Mouse (Mus musculus) midbrain, embryonic 13.5 days (tissue): ENCODE results near the gene Zfp454. TPM values are rescaled to one million over a fixed set of nuclear protein-coding genes. Genes with fewer than 3 reads are reported as not detected.
A peak's percentile ranks its signal among the peaks of the same experiment; 100 is the strongest.

ENCODE experiments used
- ATAC-seq: fragments of 200-750 bp; cut with Nextera tagmentation; 2 replicates; pipeline ENCODE4 v1.8.0; 2017; ENCODE audit warnings: mild to moderate bottlenecking, moderate TSS enrichment, moderate library complexity
- H3K27ac ChIP-seq: fragments of 300-500 bp; sonication (generic); 2 replicates; pipeline ENCODE4 v1.5.1; 2015; ENCODE audit warnings: inconsistent platforms, mild to moderate bottlenecking, moderate library complexity
- H3K27me3 ChIP-seq: fragments of 300-500 bp; sonication (generic); 2 replicates; pipeline ENCODE4 v1.6.1; 2015; ENCODE audit warnings: mild to moderate bottlenecking, inconsistent platforms
- H3K36me3 ChIP-seq: fragments of 300-500 bp; sonication (generic); 2 replicates; pipeline ENCODE4 v1.6.1; 2015; ENCODE audit warnings: mild to moderate bottlenecking, inconsistent platforms
- H3K4me1 ChIP-seq: fragments of 300-500 bp; sonication (generic); replicated peaks from 2 replicates; pipeline ENCODE4 v1.6.1; 2015; ENCODE audit warnings: inconsistent platforms
- H3K4me2 ChIP-seq: fragments of 300-500 bp; sonication (generic); replicated peaks from 2 replicates; pipeline ENCODE4 v1.6.1; 2015; ENCODE audit warnings: moderate library complexity, mild to moderate bottlenecking, inconsistent platforms
- H3K4me3 ChIP-seq: fragments of 300-500 bp; sonication (generic); replicated peaks from 2 replicates; pipeline ENCODE4 v1.5.1; 2015; ENCODE audit warnings: mild to moderate bottlenecking, inconsistent platforms
- H3K9ac ChIP-seq: fragments of 300-500 bp; sonication (generic); replicated peaks from 2 replicates; pipeline ENCODE4 v1.6.1; 2015; ENCODE audit warnings: mild to moderate bottlenecking, inconsistent platforms
- H3K9me3 ChIP-seq: fragments of 300-500 bp; sonication (generic); 2 replicates; pipeline ENCODE4 v1.6.1; 2016; ENCODE audit warnings: mild to moderate bottlenecking, inconsistent platforms
- WGBS: fragments of 180-500 bp; shearing (Covaris S2); methylation state at CpG from one replicate; pipeline ENCODE4 v1.1.7; 2015; 5-methylcytosine and 5-hydroxymethylcytosine counted together
- polyA plus RNA-seq: library from polyadenylated mRNA; unstranded; fragments of >200 nt; fragmentation: Nextera tagmentation; extraction: Ambion mirVana; gene quantifications from 2 replicates; pipeline ENCODE4 v1.2.1, GENCODE M21; 2015

The Zfp454 gene
- polyA plus RNA-seq: 16.7 TPM in 2 replicates

GRCm38 (mm10) chr11:50887390-50888128, at the start of gene Zfp454:
Gene Zfp454 (minus strand): TSS chr11:50887651.
- Histone ChIP-seq H3K4me3 (peak within 1 kb of the TSS; percentile 52), H3K36me3 (peaks cover 29% of the 10 kb centered on the region), H3K27me3 (no peaks in the 10 kb centered on the region), H3K9me3 (peaks cover 8% of the 10 kb centered on the region; the same call in 1 of the 2 replicates), H3K4me1 (peaks cover 21% of the 10 kb centered on the region), H3K9ac (peak within 1 kb of the TSS; percentile 76), H3K4me2 (peak within 1 kb of the TSS; percentile 68), H3K27ac (peak within 1 kb of the TSS; percentile 79)
- ATAC-seq: peak; percentile 97
- WGBS: 6% methylated on average over 26 of the region's 26 CpGs

- Histone ChIP-seq H3K4me1 (peaks cover 12% of the 10 kb centered on the region), H3K4me3 (peak overlapping the region; percentile 60), H3K4me2 (peak overlapping the region; percentile 85), H3K36me3 (no peaks in the 10 kb centered on the region), H3K9me3 (no peaks in the 10 kb centered on the region), H3K27ac (peak overlapping the region; percentile 49), H3K27me3 (no peaks in the 10 kb centered on the region), H3K9ac (no peak overlapping the region)
- 71% methylated on average over 1 of the region's 1 CpGs for WGBS
- ATAC-seq: peak; percentile 66
Measured at GRCm38 (mm10) chr11:50932040-50932439, 44.6 kb upstream of the Zfp454 start.

- Histone ChIP-seq H3K9ac (peak within 1 kb of the TSS; percentile 74), H3K36me3 (no peaks in the 10 kb centered on the region), H3K4me2 (peak within 1 kb of the TSS; percentile 85), H3K27ac (peak within 1 kb of the TSS; percentile 79), H3K4me1 (peaks cover 12% of the 10 kb centered on the region), H3K4me3 (peak within 1 kb of the TSS; percentile 60), H3K27me3 (no peaks in the 10 kb centered on the region), H3K9me3 (no peaks in the 10 kb centered on the region)
- WGBS: under 1% methylated on average over 18 of the region's 18 CpGs
- ATAC-seq: peak; percentile 96
Measured at GRCm38 (mm10) chr11:50931451-50931866, 44.0 kb upstream of the Zfp454 start, which contains the start of gene Zfp354b. Gene Zfp354b (minus strand): TSS chr11:50931633.

- peak overlapping the region; percentile 60 for H3K4me3 ChIP-seq
- no peaks in the 10 kb centered on the region for H3K27me3 ChIP-seq
- H3K4me2 ChIP-seq: peak overlapping the region; percentile 85
- peaks cover 12% of the 10 kb centered on the region for H3K4me1 ChIP-seq
- WGBS: 4% methylated on average over 16 of the region's 16 CpGs
- peak overlapping the region; percentile 79 for H3K27ac ChIP-seq
- peak overlapping the region; percentile 74 for H3K9ac ChIP-seq
- H3K36me3 ChIP-seq: no peaks in the 10 kb centered on the region
- no peaks in the 10 kb centered on the region for H3K9me3 ChIP-seq
- ATAC-seq: peak; percentile 75
Measured at GRCm38 (mm10) chr11:50931021-50931420, 43.6 kb upstream of the Zfp454 start.

GRCm38 (mm10) chr11:50930469-50931014, 43.1 kb upstream of the Zfp454 start:
- H3K4me3 ChIP-seq: peak overlapping the region; percentile 60
- no peaks in the 10 kb centered on the region for H3K36me3 ChIP-seq
- H3K27ac ChIP-seq: peak overlapping the region; percentile 79; the same call in 1 of the 2 replicates
- H3K27me3 ChIP-seq: no peaks in the 10 kb centered on the region
- no peaks in the 10 kb centered on the region for H3K9me3 ChIP-seq
- 29% methylated on average over 14 of the region's 14 CpGs for WGBS
- ATAC-seq: no peak
- H3K4me2 ChIP-seq: peak overlapping the region; percentile 85
- peaks cover 12% of the 10 kb centered on the region for H3K4me1 ChIP-seq
- peak overlapping the region; percentile 74 for H3K9ac ChIP-seq

- peaks cover 22% of the 10 kb centered on the region for H3K9me3 ChIP-seq
- H3K36me3 ChIP-seq: peaks cover 35% of the 10 kb centered on the region
- H3K9ac ChIP-seq: peak within 1 kb of the TSS; percentile 93
- under 1% methylated on average over 47 of the region's 47 CpGs for WGBS
- H3K4me1 ChIP-seq: peaks cover 14% of the 10 kb centered on the region
- peak within 1 kb of the TSS; percentile 75 for H3K4me3 ChIP-seq
- peak within 1 kb of the TSS; percentile 51 for H3K4me2 ChIP-seq
- no peaks in the 10 kb centered on the region for H3K27me3 ChIP-seq
- peak; percentile 99 for ATAC-seq
- peak within 1 kb of the TSS; percentile 87 for H3K27ac ChIP-seq
Measured at GRCm38 (mm10) chr11:50915671-50916320, 28.3 kb upstream of the Zfp454 start, which contains the start of gene Zfp2. Gene Zfp2 (minus strand): TSS chr11:50916165.

- H3K4me1 ChIP-seq: peaks cover 14% of the 10 kb centered on the region
- no peak overlapping the region for H3K9ac ChIP-seq
- no peak overlapping the region for H3K27ac ChIP-seq
- H3K27me3 ChIP-seq: no peaks in the 10 kb centered on the region
- peaks cover 48% of the 10 kb centered on the region for H3K36me3 ChIP-seq
- 96% methylated on average over 3 of the region's 3 CpGs for WGBS
- ATAC-seq: no peak
- H3K9me3 ChIP-seq: peaks cover 27% of the 10 kb centered on the region
- H3K4me3 ChIP-seq: peak overlapping the region; percentile 75; the same call in 1 of the 2 replicates
- H3K4me2 ChIP-seq: no peak overlapping the region; the same call in 1 of the 2 replicates
Measured at GRCm38 (mm10) chr11:50914461-50914860, 27.0 kb upstream of the Zfp454 start.

GRCm38 (mm10) chr11:50913301-50913700, 25.9 kb upstream of the Zfp454 start:
- 92% methylated on average over 1 of the region's 1 CpGs for WGBS
- Histone ChIP-seq H3K9ac (no peak overlapping the region), H3K27me3 (no peaks in the 10 kb centered on the region), H3K36me3 (peaks cover 60% of the 10 kb centered on the region), H3K4me2 (no peak overlapping the region), H3K27ac (no peak overlapping the region), H3K4me1 (peaks cover 14% of the 10 kb centered on the region), H3K4me3 (no peak overlapping the region), H3K9me3 (peaks cover 27% of the 10 kb centered on the region)
- ATAC-seq: no peak

GRCm38 (mm10) chr11:50908136-50908535, 20.7 kb upstream of the Zfp454 start:
- peaks cover 96% of the 10 kb centered on the region for H3K36me3 ChIP-seq
- WGBS: 89% methylated on average over 5 of the region's 5 CpGs
- H3K4me2 ChIP-seq: no peak overlapping the region
- no peak overlapping the region for H3K4me3 ChIP-seq
- H3K27ac ChIP-seq: no peak overlapping the region
- H3K27me3 ChIP-seq: no peaks in the 10 kb centered on the region
- H3K9ac ChIP-seq: no peak overlapping the region
- ATAC-seq: no peak
- H3K4me1 ChIP-seq: no peaks in the 10 kb centered on the region
- H3K9me3 ChIP-seq: peaks cover 68% of the 10 kb centered on the region

GRCm38 (mm10) chr11:50897359-50897758, 9.9 kb upstream of the Zfp454 start:
- Histone ChIP-seq H3K36me3 (peaks cover 66% of the 10 kb centered on the region), H3K27me3 (no peaks in the 10 kb centered on the region), H3K27ac (no peak overlapping the region), H3K9me3 (peaks cover 66% of the 10 kb centered on the region), H3K9ac (no peak overlapping the region), H3K4me1 (no peaks in the 10 kb centered on the region), H3K4me2 (no peak overlapping the region), H3K4me3 (no peak overlapping the region)
- 80% methylated on average over 1 of the region's 1 CpGs for WGBS
- no peak for ATAC-seq

GRCm38 (mm10) chr11:50892441-50892840, 5.0 kb upstream of the Zfp454 start:
- H3K27me3 ChIP-seq: no peaks in the 10 kb centered on the region
- no peak overlapping the region for H3K4me3 ChIP-seq
- H3K36me3 ChIP-seq: peaks cover 21% of the 10 kb centered on the region
- no peak overlapping the region for H3K27ac ChIP-seq
- H3K4me2 ChIP-seq: no peak overlapping the region
- H3K4me1 ChIP-seq: peaks cover 3% of the 10 kb centered on the region; the same call in 1 of the 2 replicates
- no peak for ATAC-seq
- 53% methylated on average over 2 of the region's 2 CpGs for WGBS
- H3K9me3 ChIP-seq: peaks cover 32% of the 10 kb centered on the region
- no peak overlapping the region for H3K9ac ChIP-seq

- Histone ChIP-seq H3K9ac (peak overlapping the region; percentile 76), H3K9me3 (peaks cover 4% of the 10 kb centered on the region; the same call in 1 of the 2 replicates), H3K4me3 (peak overlapping the region; percentile 52), H3K36me3 (peaks cover 35% of the 10 kb centered on the region), H3K27me3 (no peaks in the 10 kb centered on the region), H3K27ac (peak overlapping the region; percentile 79), H3K4me1 (peaks cover 21% of the 10 kb centered on the region), H3K4me2 (peak overlapping the region; percentile 68)
- ATAC-seq: peak; percentile 29
- 23% methylated on average over 10 of the region's 10 CpGs for WGBS
Measured at GRCm38 (mm10) chr11:50886933-50887293, 538 bp downstream of the Zfp454 start.
